Mouse (Mus musculus) gastrocnemius, adult 18-20 months (tissue): ENCODE data around the gene Efna5. TPM values are rescaled to one million over a fixed set of nuclear protein-coding genes. Genes with fewer than 3 reads are reported as not detected.

Experiments
- DNase-seq: peaks from one replicate; pipeline ENCODE4 v3.0.0; 2021; ENCODE audit warnings: low spot score
- total RNA-seq, 2 experiments: library from RNA; stranded (reverse); gene quantifications; 2 replicates each; pipeline ENCODE4 v1.2.3; 2021

Efna5 gene
- total RNA-seq, 2 experiments from 2014 or later: 0.62 to 0.73 TPM

DNA sequence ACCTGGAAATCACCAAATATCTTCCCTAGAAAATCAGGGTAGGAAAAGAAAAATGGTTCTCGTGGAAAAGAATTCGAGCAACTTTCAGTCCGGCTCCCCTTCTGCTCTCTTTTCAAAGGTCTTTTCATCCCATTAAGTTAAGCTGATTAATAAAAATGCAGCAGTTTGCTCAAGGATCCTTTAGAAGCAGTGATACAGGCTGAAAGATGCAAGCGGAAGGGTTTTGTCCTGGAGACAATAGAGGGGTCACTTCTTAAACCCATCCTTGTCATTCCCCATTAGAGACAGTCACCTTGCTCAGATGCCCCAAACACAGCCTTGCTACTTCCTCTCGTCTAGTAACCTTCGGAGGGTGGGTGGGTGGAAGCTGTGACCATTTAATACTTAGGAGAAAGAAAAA is 27.4 kb downstream of the Efna5 start:
- no peak for DNase-seq

DNA sequence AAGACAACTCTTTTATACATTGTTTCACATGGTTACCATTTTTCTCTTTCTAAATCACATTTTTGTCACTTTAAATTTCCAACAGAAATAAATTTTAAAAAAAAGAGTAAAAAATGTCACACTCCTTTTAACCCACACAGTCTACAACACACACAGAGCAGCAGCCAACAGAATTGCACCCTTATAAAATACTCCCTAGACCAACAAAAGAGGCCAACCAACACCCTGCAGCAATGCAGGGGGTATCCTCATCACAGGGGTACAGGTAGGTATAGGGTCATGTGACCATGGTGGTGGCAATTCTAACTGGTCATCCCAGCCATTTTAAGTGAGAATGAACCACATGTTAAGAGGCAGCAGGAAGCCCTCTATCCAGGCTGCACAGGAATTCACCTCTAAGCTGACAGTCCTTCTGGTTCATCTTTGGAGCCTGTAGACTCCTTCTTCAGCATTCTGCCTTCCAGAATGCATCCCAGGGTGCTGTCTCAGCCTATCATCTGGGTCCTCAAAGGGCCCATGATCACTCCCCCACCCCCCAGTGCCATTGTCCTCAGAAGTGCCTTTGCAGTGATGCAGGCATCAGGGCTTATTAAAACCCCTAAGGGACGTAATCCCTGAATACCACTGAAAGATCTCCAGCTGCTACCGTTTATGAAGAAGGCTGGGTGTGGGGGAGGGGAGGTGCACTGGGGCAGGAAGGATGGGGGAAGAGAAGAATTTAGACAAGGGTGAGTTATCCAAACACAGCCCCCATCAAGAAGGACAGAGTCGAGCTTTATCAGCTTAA is 28.1 kb downstream of the Efna5 start:
- DNase-seq: no peak

DNA sequence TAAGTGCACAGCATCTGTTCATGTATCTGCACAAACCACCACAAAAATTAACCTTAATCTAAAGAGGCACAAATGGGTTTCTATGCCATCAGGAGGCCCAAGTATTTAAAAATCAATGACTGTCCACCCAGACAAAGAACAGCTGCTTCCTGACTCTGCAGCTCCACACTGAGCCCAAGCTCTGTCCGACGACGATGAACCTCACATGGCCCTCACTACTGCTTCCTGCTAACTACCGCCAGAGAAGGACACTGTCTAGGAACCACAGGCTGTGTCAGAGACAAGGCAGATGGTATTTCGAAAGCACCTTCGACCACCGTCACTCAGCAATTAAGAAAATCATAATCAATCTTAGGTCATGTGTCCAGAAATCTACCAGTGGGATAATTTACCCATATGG is 29.8 kb downstream of the Efna5 start:
- DNase-seq: no peak

DNA sequence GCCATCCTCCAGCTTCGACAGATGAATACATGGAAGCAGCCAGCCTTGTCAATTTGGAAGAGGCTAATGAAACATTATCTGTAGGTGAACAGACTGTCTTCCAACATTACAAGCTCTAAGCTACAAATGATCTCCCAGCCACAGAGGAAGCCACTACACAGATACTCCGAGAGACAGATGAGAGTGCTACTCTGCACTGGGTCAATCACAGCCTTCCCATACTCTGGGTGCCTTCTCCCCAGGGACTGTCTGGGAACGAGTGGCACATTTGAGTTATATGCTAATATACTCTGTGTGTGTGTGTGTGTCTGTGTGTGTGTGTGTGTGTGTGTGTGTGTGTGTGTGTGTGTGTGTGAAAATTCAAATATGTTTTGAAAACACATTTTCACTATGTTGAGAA is 30.5 kb downstream of the Efna5 start:
- DNase-seq: no peak

DNA sequence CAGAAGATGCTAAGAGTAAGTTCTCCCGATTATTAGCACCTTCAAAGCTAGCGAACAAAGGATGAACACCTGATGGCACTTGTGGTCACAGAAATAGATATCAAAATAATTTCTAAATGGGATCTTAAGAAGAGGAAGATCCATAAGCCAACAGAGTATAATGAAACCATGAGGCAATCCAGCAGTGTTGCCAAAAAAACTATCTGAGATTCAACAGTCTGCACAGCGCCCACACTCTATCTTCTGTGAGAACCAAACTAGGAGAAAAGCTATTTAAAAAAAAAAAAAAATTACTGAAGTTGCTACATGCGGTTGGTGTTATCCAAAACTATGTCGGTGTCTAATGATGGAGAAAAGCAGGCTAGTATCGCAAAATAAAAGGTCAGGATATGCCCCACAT is 31.4 kb downstream of the Efna5 start:
- DNase-seq: no peak

DNA sequence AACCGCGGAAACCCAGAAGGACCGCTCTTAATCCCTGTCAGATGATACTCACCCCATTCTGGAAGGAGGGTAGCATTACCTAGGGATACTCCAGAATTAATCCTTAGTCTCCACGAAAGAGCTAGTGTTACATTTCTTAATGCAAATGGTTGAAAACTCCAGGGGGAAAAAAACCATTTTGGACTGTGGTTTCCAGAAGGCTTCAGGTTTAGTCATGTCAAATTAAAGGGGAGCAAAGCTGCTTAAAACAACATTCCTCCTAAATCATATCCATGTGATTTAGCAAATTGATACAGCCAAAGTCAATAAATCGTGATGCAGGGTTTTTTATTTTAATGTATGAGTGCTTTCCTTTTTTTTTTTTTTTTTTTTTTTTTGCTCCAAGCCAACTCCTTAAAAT is 35.5 kb downstream of the Efna5 start:
- no peak for DNase-seq

DNA sequence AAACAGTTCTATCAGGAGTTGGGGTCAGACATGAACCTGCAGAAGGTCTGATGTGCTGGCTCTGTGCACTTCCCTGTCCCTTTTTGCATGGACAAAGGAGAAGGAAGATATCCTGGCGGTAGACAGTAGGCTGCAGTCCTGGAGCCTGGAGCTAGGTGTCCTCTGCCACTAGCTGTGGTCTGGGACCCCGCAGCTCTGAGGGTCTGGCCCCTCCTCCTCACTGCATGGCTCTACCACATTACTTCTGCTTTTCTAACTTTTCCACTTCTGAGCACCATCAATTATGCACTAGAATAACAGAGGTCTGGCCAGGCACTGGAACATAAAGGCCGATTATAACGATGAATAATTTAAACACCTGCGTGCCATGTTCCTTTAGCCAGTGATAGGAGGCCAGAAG is 36.8 kb downstream of the Efna5 start:
- DNase-seq: no peak

DNA sequence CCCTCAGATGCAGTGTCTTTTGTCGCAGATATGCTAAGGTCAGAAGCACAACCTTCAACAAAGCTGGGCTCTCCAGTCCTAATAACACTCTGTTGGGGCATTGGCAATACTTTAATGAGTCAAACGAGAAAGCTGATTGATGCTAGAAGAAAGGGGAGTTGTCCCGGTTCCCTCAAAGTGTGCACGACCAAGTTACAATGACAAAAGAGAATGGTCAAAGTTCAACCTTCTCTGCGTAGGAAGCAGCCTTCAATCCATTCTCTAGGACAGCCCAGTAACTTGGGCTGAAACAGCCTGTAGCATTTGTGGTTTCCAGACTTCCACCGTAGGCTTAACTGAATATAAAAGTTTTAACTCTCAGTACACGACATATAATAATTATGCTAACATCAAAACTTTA is 43.8 kb downstream of the Efna5 start:
- DNase-seq: no peak

DNA sequence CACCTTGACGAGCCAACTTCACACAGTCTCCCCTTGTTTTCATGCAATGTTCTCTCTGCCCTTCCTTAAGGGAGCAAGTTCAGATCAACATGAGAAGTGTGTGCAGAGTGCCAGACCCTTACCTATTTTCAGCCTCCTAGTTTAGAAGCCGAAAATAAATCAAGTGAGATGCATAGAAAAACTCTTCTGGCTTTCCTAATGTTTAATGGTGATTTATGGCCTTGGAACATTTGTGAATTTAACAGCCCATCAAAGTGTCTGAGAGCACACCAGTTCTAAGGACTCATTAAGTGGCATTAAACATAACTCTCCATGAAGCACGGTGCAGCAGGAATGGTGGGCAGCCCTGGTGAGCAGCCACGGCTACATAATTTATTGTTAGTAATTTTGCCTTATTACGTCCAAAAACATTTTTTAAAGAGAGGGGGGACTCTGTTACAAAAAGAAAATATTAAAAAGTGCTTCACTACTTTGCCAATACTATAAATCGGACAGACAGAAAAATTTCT is 44.5 kb downstream of the Efna5 start:
- DNase-seq: no peak

DNA sequence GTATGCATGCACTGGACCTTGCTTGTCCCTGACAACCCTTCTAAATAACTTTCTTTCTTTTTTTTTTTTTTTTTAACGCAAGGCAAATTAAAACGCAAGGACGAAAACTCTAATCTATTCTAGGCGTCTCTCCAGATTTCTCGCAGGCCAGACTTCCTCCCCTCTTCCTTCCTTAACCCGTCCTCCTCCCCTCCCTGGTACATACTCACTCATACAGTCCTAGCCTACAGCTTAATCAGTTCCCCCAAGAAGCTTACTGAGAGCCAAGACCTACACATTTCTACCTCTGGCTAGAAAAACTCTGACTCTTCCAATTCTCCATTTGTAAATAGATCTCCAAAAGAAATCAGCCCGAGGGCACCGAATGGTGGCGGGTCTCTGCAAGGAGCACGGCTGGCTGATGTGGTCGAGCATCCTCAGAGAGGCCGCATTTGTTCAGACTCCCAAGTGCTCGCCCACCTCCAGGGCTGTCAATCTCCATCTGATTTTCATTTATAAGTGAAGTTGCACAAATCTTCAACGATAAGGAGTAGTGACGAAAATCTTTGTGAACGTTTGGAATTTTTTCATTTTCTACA is 48.5 kb downstream of the Efna5 start:
- no peak for DNase-seq

DNA sequence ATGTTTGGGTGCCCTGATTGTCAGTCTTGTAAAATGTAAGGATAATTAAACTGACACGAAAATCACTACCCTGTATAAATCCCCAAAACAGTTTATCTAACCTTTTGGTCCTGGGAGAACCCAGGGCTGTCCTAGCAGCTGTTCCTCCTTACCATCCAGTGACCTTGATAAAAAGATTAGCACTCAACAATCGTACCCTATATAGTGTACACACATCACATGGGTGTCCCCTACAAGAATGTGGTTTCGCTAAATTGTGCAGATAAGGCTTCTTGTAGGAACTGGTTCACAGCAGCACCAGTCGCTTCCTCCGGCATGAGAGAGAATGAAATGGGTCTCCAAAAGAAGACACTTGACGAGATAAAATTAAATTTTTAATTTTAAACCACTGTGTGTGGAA is 53.6 kb downstream of the Efna5 start:
- no peak for DNase-seq

DNA sequence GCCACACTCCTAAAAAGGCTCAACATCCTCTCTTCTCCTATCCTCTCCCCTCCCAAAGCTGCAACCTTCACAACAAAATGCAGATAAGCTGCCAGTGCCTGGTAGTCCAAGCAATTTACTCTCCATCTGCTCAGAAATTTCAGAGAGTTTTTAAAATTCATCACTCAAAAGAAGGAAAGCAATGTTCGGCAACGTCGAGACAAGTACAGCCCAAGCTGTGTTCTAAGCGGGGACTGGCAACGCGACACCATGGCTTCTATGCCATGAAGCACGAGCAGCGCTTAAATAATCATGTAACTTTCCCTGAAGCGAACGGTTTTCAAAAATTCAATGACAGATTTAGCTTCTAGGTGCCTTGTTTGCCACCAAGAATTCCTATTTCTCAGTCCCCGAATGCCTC is 59.9 kb downstream of the Efna5 start:
- DNase-seq: no peak

DNA sequence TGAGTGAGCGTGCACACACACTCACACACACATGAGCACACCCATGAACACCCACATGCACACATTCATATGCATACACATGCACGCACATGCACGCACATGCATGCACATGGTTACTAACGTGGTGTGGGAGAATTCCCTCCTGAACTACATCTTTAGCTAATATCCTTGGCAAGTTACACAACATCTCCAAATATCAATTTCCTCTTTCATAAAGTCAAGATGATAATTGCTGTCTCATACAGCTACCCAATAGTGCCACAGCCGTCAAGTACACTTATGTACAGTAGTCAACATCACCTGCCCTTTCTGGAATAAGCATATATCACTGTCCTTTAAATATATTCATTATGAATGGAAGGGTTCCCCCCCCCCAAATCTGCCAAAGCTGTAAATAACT is 61.2 kb downstream of the Efna5 start:
- DNase-seq: no peak

DNA sequence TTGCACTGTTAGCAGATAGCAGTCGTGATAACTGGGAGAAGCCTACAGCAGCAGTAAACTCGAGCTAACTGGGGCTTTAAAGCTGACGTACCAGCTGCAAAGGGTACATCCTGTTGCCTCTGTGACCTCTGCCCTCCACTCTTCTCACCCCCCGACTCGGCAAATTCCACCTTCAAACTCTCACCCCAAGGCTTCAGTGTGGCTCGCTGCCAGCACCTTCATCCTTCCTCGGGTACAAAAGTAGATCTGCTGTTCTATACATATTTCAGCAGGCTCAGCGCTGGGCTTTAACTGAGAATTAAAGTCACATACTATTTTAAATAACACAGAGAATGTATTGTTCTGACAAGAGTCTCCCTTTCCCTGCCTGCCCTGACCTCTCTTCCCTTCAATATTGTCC is 62.3 kb downstream of the Efna5 start:
- DNase-seq: no peak

DNA sequence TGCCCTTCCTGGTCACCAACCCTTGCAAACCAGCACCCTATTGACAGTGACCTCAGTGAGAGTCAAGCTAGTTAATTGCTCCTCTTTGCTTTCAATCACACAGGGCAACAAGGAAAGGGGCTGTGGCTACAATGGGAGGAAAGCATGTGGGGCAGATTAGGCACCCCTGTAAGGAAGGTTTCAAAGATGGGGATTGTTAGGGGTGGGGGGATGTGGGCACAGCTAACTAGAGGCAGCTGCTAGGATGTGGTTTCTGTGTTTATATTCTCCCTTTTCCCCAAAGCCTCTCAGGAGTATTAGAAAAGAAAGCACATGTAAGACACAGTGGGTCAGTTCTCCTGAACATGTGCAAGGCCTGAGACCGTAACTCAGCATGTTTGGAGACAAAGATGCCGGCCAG is 62.8 kb downstream of the Efna5 start:
- no peak for DNase-seq

DNA sequence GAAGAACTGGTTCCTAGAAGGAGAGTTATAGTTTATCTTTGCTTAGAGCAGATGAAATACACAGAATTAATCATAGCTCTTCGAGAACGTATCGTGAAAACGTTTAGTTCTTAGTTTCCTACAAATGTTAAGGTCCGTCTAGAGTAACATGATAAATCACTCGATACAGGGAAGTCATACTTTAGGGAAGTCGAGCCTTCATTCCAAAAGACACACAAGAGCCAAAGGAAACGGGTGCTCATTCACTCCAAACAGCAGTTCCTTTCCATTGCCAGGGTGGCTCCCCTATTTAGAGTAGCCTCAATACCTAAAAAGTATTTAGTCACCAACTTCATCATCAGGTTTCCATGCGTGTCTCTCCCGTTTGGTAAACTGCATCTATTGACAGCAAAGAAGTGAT is 64.2 kb downstream of the Efna5 start:
- no peak for DNase-seq

DNA sequence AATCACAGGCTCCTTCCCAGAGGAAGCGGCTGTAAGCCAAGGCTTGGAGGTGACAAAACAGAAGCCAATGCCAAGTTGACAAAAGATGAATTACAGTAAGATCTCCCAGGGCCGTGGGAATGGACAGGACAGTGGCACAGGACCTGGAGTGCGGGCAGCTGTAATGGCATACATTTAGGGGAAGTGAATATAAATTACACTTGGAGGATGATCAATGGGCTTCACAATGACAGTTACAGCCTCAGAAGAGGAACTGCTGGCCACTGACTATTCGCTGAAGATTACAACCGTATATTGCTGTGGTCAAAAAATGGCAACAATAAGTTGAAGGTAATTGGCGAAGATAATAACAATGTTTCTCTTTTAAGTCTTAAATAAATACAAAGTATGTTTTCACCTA is 67.7 kb downstream of the Efna5 start:
- no peak for DNase-seq

DNA sequence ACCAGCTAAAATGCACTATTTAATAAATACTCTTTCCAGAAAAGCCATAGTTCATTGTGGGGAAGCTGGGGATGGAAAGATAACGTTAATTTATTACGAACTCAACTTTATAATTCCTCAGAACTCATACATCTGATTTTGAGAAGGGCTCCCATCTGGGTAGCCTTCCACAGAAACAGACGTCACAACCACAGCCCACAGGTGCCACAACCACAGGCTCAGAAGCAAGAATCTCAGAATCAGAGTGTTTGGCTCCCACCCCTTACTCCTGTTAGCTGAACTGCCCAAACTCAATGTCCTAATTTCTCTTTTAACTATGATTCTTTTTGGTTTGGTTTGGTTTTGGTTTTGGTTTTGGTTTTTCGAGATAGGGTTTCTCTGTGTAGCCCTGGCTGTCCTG is 73.2 kb downstream of the Efna5 start:
- DNase-seq: no peak

DNA sequence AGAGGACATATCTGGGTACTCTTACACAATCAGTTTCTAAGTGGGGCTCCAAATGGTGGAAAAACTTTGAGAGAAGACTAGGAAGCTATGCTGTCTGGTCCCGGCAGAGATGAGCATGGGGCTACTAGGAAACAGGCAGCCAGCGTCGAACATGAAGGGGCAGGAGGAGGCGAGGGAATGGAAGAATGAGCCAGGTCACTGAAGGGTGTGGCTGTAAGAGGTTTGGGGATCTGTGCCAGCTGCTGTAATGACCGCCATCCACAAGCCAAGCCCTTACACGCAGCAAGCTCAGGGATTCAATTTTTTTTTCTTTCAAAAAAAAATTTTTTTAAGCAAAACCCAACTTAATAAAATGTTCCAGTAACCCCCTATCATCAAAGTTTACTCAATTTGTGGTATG is 74.5 kb downstream of the Efna5 start:
- peak; percentile 9 for DNase-seq

DNA sequence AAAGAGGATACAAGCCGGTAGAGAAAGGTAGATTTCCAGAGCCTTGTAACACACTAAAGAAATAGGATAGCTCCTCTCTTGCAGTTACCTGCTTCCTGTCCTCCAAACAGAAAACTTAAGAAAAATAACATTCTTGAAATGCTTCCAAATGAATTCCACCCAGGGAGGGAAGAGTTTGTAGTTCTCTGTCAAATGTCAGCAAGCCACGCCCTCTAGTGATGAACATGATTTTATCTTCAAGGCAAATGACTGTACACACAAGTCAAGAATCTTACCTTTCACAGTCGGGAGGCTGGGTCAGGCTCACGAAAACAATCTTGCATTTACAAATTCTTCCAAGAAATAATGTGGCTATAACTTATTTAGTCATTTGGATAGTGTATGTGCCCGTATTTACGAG is 78.4 kb downstream of the Efna5 start:
- DNase-seq: no peak

DNA sequence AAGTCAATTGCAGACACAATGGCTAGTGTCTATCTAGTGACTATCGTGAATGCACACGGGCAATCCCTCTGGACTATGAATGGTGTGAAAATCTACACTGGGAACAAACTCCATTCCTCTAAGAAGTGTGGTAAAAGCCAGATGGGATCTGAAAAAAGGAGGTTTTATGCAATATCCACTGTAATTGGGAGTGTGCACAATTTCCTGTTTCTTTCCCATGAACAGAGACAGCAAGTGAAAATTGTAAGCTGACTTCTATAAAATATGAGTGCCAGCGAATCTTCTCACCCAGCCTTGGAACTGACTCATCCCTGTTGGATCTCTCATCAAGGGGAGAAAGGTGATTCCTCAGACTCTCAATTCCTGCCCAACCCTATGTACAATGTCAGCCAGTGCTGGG is 83.8 kb downstream of the Efna5 start:
- DNase-seq: no peak

DNA sequence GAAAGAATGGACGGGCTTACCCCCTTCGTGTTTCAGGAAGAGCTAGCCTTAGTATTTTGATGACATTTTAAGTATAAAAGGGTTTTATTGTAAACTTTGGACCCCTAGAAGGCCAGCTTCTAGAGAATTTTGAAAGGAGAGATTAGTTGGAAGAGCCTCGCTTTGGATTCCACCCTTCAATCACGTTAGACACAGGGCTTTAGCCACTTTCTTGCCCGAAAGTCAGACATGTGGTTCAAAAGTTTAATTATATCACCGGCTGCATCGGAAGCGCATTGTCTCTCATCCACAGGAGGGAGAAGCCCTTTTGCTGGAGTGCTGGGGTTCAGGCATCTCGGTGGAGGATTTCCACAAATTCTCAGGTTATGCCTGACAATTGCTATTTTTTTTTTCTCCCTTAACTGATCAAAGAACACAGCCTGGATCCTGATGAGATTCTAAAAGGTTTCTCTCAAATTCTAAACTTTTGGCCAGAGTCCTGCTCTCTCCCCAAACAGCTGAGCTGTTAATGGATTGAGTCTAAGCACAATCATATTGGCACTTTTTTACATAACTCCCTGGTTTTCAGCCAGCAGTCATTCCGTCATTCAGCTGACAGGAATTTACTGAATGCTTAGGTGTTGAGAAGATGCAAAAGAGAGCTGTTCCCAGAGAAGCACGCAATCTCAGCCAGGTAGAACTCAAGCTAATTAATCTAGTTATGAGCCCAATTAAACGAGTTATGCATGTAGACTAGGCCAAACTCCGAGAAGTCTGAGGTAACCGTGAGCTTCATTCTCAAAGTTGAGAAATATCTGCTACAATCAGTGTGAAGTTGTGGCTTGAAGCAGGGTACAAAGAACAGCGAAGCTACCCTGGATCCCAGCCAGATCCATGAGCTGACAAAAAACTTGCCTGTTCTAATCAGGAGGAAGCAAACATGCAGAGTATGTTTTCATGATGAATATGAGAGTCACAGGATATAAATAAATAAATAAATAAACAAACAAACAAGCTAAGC is 91.5 kb downstream of the Efna5 start:
- no peak for DNase-seq
